Mouse (Mus musculus) splenic B cell, adult 2 months (primary cell): ENCODE data around the gene Fbf1.
"Not testable (repeated sequence)": the region's sequence is repeated elsewhere in the genome, so short reads cannot be mapped to it uniquely, and the experiment has no call there.

ENCODE experiments used
- DNase-seq: peaks from one replicate; pipeline ENCODE4 v3.0.0-alpha.2; 2011; ENCODE audit warnings: low read depth, low spot score
- H3K27me3 ChIP-seq: 2 replicates; pipeline ENCODE4 v1.6.1; 2012; ENCODE audit warnings: mild to moderate bottlenecking, low read length, moderate library complexity, mixed read lengths; ENCODE audit not compliant: control insufficient read depth, poor library complexity, insufficient read depth, severe bottlenecking
- H3K36me3 ChIP-seq: 2 replicates; pipeline ENCODE4 v1.6.1; 2012; ENCODE audit warnings: mild to moderate bottlenecking, low read length, moderate library complexity, mixed read lengths; ENCODE audit not compliant: control insufficient read depth, poor library complexity, insufficient read depth, severe bottlenecking

Fbf1 gene

GRCm38 (mm10) chr11:116100385-116100784, 67.6 kb downstream of the Fbf1 start:
- no peaks in the 10 kb centered on the region for H3K27me3 ChIP-seq
- no peak for DNase-seq
- H3K36me3 ChIP-seq: no peaks in the 10 kb centered on the region

- H3K36me3 ChIP-seq: no peaks in the 10 kb centered on the region
- H3K27me3 ChIP-seq: no peaks in the 10 kb centered on the region
- no peak for DNase-seq
These were observed 68.5 kb downstream of the Fbf1 start for GRCm38 (mm10) chr11:116099462-116099861.

GRCm38 (mm10) chr11:116098711-116099460, 69.1 kb downstream of the Fbf1 start:
- DNase-seq: no peak
- Histone ChIP-seq H3K27me3 (no peaks in the 10 kb centered on the region), H3K36me3 (no peaks in the 10 kb centered on the region)

- no peaks in the 10 kb centered on the region for H3K36me3 ChIP-seq
- DNase-seq: peak; percentile 69
- no peaks in the 10 kb centered on the region for H3K27me3 ChIP-seq
These were observed 71.5 kb downstream of the Fbf1 start for GRCm38 (mm10) chr11:116096213-116097108.

- Histone ChIP-seq H3K27me3 (no peaks in the 10 kb centered on the region), H3K36me3 (no peaks in the 10 kb centered on the region)
- DNase-seq: no peak
These were observed 72.4 kb downstream of the Fbf1 start for GRCm38 (mm10) chr11:116095573-116095972.

- Histone ChIP-seq H3K27me3 (no peaks in the 10 kb centered on the region), H3K36me3 (no peaks in the 10 kb centered on the region)
- no peak for DNase-seq
These were observed 74.0 kb downstream of the Fbf1 start for GRCm38 (mm10) chr11:116093771-116094565.

- H3K36me3 ChIP-seq, H3K27me3 ChIP-seq, DNase-seq: not testable (repeated sequence)
These were observed 75.0 kb downstream of the Fbf1 start for GRCm38 (mm10) chr11:116092959-116093358.
